Mouse (Mus musculus) limb, embryonic 14.5 days (tissue): ENCODE data around the gene Pdk1. TPM values are rescaled to one million over a fixed set of nuclear protein-coding genes. Genes with fewer than 3 reads are reported as not detected.

ENCODE experiments used
- ATAC-seq: fragments of 200-750 bp; cut with Nextera tagmentation; 2 replicates; pipeline ENCODE4 v1.8.0; 2017; ENCODE audit warnings: low read depth, moderate number of reproducible peaks, moderate TSS enrichment; ENCODE audit not compliant: low FRiP score
- DNase-seq: peaks from one replicate; pipeline ENCODE4 v3.0.0-alpha.2; 2015; ENCODE audit warnings: low spot score
- H3K27ac ChIP-seq: fragments of 300-500 bp; sonication (generic); replicated peaks from 2 replicates; pipeline ENCODE4 v1.5.1; 2014; ENCODE audit warnings: low read depth, mild to moderate bottlenecking, low read length, moderate library complexity, mixed read lengths
- H3K27me3 ChIP-seq: fragments of 300-500 bp; sonication (generic); 2 replicates; pipeline ENCODE4 v1.6.1; 2014; ENCODE audit warnings: low read length, mixed read lengths; ENCODE audit not compliant: control insufficient read depth, insufficient read depth
- H3K36me3 ChIP-seq: fragments of 300-500 bp; sonication (generic); 2 replicates; pipeline ENCODE4 v1.6.1; 2014; ENCODE audit warnings: mild to moderate bottlenecking, low read length, moderate library complexity, mixed read lengths; ENCODE audit not compliant: control insufficient read depth, insufficient read depth
- H3K4me1 ChIP-seq: fragments of 300-500 bp; sonication (generic); 2 replicates; pipeline ENCODE4 v1.6.1; 2014; ENCODE audit warnings: antibody characterized with exemption, low read length, mixed read lengths; ENCODE audit not compliant: control insufficient read depth, insufficient read depth
- H3K4me2 ChIP-seq: fragments of 300-500 bp; sonication (generic); replicated peaks from 2 replicates; pipeline ENCODE4 v1.6.1; 2014; ENCODE audit warnings: low read depth, mild to moderate bottlenecking, low read length, moderate library complexity; ENCODE audit not compliant: severe bottlenecking
- H3K4me3 ChIP-seq: fragments of 300-500 bp; sonication (generic); replicated peaks from 2 replicates; pipeline ENCODE4 v1.5.1; 2014; ENCODE audit warnings: low read length
- H3K9ac ChIP-seq: fragments of 300-500 bp; sonication (generic); 2 replicates; pipeline ENCODE4 v1.6.1; 2014; ENCODE audit warnings: mild to moderate bottlenecking, low read depth, low read length, moderate library complexity; ENCODE audit not compliant: severe bottlenecking
- H3K9me3 ChIP-seq: fragments of 300-500 bp; sonication (generic); 2 replicates; pipeline ENCODE4 v1.6.1; 2016; ENCODE audit warnings: low read length; ENCODE audit not compliant: control insufficient read depth
- POLR2A ChIP-seq: fragments of 200-500 bp; IDR thresholded peaks from 2 replicates; pipeline ENCODE4 v1.8.0; 2012; ENCODE audit warnings: inconsistent platforms, mild to moderate bottlenecking, moderate library complexity, borderline replicate concordance; ENCODE audit not compliant: insufficient read depth, insufficient read length; ENCODE audit errors: extremely low read depth
- WGBS: fragments of 180-500 bp; shearing (Covaris S2); extraction: QIAGEN DNeasy Blood & Tissue Kit; methylation state at CpG from one replicate; pipeline ENCODE4 v1.1.7; 2014; 5-methylcytosine and 5-hydroxymethylcytosine counted together
- polyA plus RNA-seq, 2 experiments: library from polyadenylated mRNA; depleted of rRNA in 1 of 2; stranded (reverse) in 1 of 2; unstranded in 1 of 2; fragments of >200 nt; fragmentation: Nextera tagmentation in 1 of 2; extraction: Ambion mirVana in 1 of 2; gene quantifications; 2 replicates each; pipeline versions ENCODE4 v1.2.1 to v1.2.3; 2012 to 2014

Pdk1 gene
- polyA plus RNA-seq, 2 experiments = 46.0 to 73.5 TPM

- DNase-seq = no peak
- no peaks in the 10 kb centered on the region for H3K9me3 ChIP-seq
Measured at GRCm38 (mm10) chr2:71938716-71939393, 65.8 kb downstream of the Pdk1 start.

DNA sequence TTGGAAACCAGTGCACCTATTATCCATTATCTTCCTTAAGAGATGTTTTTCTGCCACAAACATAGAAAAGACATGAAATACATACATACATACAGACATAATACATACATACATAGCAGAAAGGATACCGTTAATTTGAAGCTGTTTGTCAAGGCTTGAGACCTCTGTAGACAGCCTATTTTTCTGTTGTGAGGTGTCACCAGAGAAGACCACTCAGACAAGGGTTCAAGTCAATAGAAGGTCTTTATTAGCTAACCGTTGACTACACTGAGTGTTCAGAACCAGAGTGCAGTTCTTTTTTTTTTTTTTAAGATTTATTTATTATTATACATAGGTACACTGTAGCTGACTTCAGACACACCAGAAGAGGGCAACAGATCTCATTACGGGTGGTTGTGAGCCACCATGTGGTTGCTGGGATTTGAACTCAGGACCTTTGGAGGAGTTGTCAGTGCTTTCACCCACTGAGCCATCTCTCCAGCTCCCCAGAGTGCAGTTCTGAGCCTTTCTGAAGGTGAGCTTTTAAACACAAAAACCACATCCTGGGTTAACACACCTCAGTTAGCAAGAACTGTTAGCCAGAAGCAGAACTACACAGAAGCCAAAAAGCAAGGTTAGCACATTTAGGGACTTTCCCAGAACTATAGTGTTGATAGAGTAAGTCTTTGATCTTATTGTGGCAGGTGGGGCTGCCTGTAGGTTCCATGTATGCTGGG is 68.1 kb downstream of the Pdk1 start:
- no peaks in the 10 kb centered on the region for H3K4me1 ChIP-seq
- WGBS = 92% methylated on average over 3 of the region's 3 CpGs
- H3K27me3 ChIP-seq = no peaks in the 10 kb centered on the region
- no peak for TF ChIP-seq POLR2A
- no peak overlapping the region for H3K4me3 ChIP-seq
- no peaks in the 10 kb centered on the region for H3K36me3 ChIP-seq
- H3K9me3 ChIP-seq = no peaks in the 10 kb centered on the region
- no peak overlapping the region for H3K27ac ChIP-seq
- DNase-seq (no peak), ATAC-seq (no peak)
- no peak overlapping the region for H3K4me2 ChIP-seq
- H3K9ac ChIP-seq = no peak overlapping the region

More at GRCm38 (mm10) chr2:71938716-71939393, 65.8 kb downstream of the Pdk1 start:
- no peaks in the 10 kb centered on the region for H3K36me3 ChIP-seq
- no peak for TF ChIP-seq POLR2A
- no peak overlapping the region for H3K4me3 ChIP-seq
- no peaks in the 10 kb centered on the region for H3K4me1 ChIP-seq
- no peak overlapping the region for H3K4me2 ChIP-seq
- no peaks in the 10 kb centered on the region for H3K27me3 ChIP-seq
- no peak for ATAC-seq
- no peak overlapping the region for H3K9ac ChIP-seq
- no peak overlapping the region for H3K27ac ChIP-seq
- WGBS = 52% methylated on average over 6 of the region's 6 CpGs

- no peak for ATAC-seq
- no peaks in the 10 kb centered on the region for H3K9me3 ChIP-seq
- H3K27ac ChIP-seq = no peak overlapping the region
- H3K4me1 ChIP-seq = no peaks in the 10 kb centered on the region
- 90% methylated on average over 5 of the region's 5 CpGs for WGBS
- TF ChIP-seq POLR2A = no peak
- DNase-seq = no peak
- H3K9ac ChIP-seq = no peak overlapping the region
- H3K27me3 ChIP-seq = no peaks in the 10 kb centered on the region
- H3K36me3 ChIP-seq = no peaks in the 10 kb centered on the region
- H3K4me3 ChIP-seq = no peak overlapping the region
- no peak overlapping the region for H3K4me2 ChIP-seq
Measured at GRCm38 (mm10) chr2:71941721-71942087, 68.7 kb downstream of the Pdk1 start.

DNA sequence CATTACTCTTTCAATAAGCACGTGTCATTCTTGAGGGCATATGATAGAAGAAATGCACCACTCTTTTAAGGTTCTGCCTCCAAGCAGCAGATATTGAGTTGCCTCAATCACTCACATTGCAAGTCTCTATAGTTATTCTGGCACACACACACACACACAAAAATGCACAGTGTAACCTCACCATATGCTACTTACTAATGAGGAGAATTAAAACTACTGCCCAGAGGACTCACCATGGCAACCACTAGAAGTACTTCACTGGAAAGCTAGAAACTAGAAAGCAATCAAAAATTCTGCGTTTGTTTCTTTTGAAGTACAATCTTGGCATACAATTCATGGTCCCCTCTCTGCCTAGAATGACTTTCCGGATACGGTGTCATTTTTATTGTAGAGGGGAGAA is 78.2 kb downstream of the Pdk1 start:
- Histone ChIP-seq H3K4me2 (no peak overlapping the region), H3K4me3 (no peak overlapping the region), H3K27ac (no peak overlapping the region), H3K9ac (no peak overlapping the region), H3K4me1 (no peaks in the 10 kb centered on the region), H3K9me3 (no peaks in the 10 kb centered on the region), H3K27me3 (no peaks in the 10 kb centered on the region), H3K36me3 (no peaks in the 10 kb centered on the region)
- no peak for DNase-seq
- TF ChIP-seq POLR2A = no peak
- no peak for ATAC-seq
- WGBS = 67% methylated on average over 4 of the region's 4 CpGs

Other genes with a start within 250 kb of the Pdk1 start
- 49.2 and 49.6 TPM in 2 replicates for gene Itga6, start 127.6 kb upstream of the Pdk1 start, polyA plus RNA-seq (2012; rRNA removed)
- 59.1 and 59.6 TPM in 2 replicates for gene Itga6, start 127.6 kb upstream of the Pdk1 start, polyA plus RNA-seq (2014; fragmentation: Nextera tagmentation; extraction: Ambion mirVana)
- 2.3 and 4.5 TPM in 2 replicates for gene Rapgef4, start 108.0 kb downstream of the Pdk1 start, polyA plus RNA-seq (2012; rRNA removed)
- 1.7 and 2.2 TPM in 2 replicates for gene Rapgef4, start 108.0 kb downstream of the Pdk1 start, polyA plus RNA-seq (2014; fragmentation: Nextera tagmentation; extraction: Ambion mirVana)